Mouse (Mus musculus): ENCODE data around the gene Myom1. TPM values are rescaled to one million over a fixed set of nuclear protein-coding genes. Genes with fewer than 3 reads are reported as not detected.

The Myom1 gene
- polyA plus RNA-seq, 2 experiments, result 29.6 to 33.2 TPM

- no peaks in the 10 kb centered on the region for H3K9me3 ChIP-seq (ENCODE audit: control insufficient read depth, low read length)
- peak overlapping the region; percentile 43; the same call in 1 of the 2 replicates for H3K27ac ChIP-seq (replicated peaks; ENCODE audit: low read depth, low read length)
- H3K4me1 ChIP-seq (ENCODE audit: control insufficient read depth, insufficient read depth, low read length), result peaks cover 17% of the 10 kb centered on the region
- WGBS, result 45% methylated on average over 9 of the region's 9 CpGs
- no peaks in the 10 kb centered on the region for H3K27me3 ChIP-seq (ENCODE audit: control insufficient read depth, insufficient read depth, low read length)
- no peak overlapping the region for H3K4me3 ChIP-seq (replicated peaks; ENCODE audit: low read length)
- H3K9ac ChIP-seq (ENCODE audit: low read depth, low read length, severe bottlenecking), result no peak overlapping the region; the same call in 1 of the 2 replicates
- no peaks in the 10 kb centered on the region for H3K36me3 ChIP-seq (ENCODE audit: control insufficient read depth, insufficient read depth, low read length)
- H3K4me2 ChIP-seq (replicated peaks; ENCODE audit: low read depth, low read length, severe bottlenecking), result 0 out of 2 replicates have a peak overlapping the region, but pooled peaks have one; percentile 7
- DNase-seq (ENCODE audit: low spot score) (peak; percentile 61), ATAC-seq (ENCODE audit: low FRiP score, low read depth) (peak; percentile 81)
- TF ChIP-seq POLR2A (IDR thresholded peaks at IDR 0.05; ENCODE audit: borderline replicate concordance, extremely low read depth, insufficient read depth, insufficient read length), result no peak
These were observed 127.2 kb downstream of the Myom1 start for GRCm38 (mm10) chr17:71129489-71130261.

- Histone ChIP-seq H3K4me1 (ENCODE audit: control insufficient read depth, insufficient read depth, low read length) (peaks cover 16% of the 10 kb centered on the region), H3K27me3 (ENCODE audit: control insufficient read depth, insufficient read depth, low read length) (no peaks in the 10 kb centered on the region), H3K27ac (replicated peaks; ENCODE audit: low read depth, low read length) (no peak overlapping the region), H3K9me3 (ENCODE audit: control insufficient read depth, low read length) (no peaks in the 10 kb centered on the region), H3K9ac (ENCODE audit: low read depth, low read length, severe bottlenecking) (no peak overlapping the region), H3K4me3 (replicated peaks; ENCODE audit: low read length) (no peak overlapping the region), H3K4me2 (replicated peaks; ENCODE audit: low read depth, low read length, severe bottlenecking) (no peak overlapping the region), H3K36me3 (ENCODE audit: control insufficient read depth, insufficient read depth, low read length) (no peaks in the 10 kb centered on the region)
- TF ChIP-seq POLR2A (IDR thresholded peaks at IDR 0.05; ENCODE audit: borderline replicate concordance, extremely low read depth, insufficient read depth, insufficient read length), result no peak
- ATAC-seq (ENCODE audit: low FRiP score, low read depth) (no peak), DNase-seq (ENCODE audit: low spot score) (no peak)
These were observed 129.8 kb downstream of the Myom1 start for GRCm38 (mm10) chr17:71132221-71132620.

GRCm38 (mm10) chr17:71132856-71133439 lies 130.5 kb downstream of the Myom1 start:
- Histone ChIP-seq H3K4me1 (ENCODE audit: control insufficient read depth, insufficient read depth, low read length) (peaks cover 10% of the 10 kb centered on the region), H3K27me3 (ENCODE audit: control insufficient read depth, insufficient read depth, low read length) (no peaks in the 10 kb centered on the region), H3K9me3 (ENCODE audit: control insufficient read depth, low read length) (no peaks in the 10 kb centered on the region), H3K36me3 (ENCODE audit: control insufficient read depth, insufficient read depth, low read length) (no peaks in the 10 kb centered on the region), H3K4me3 (replicated peaks; ENCODE audit: low read length) (no peak overlapping the region), H3K9ac (ENCODE audit: low read depth, low read length, severe bottlenecking) (no peak overlapping the region), H3K27ac (replicated peaks; ENCODE audit: low read depth, low read length) (no peak overlapping the region), H3K4me2 (replicated peaks; ENCODE audit: low read depth, low read length, severe bottlenecking) (no peak overlapping the region)
- 86% methylated on average over 11 of the region's 11 CpGs for WGBS
- no peak for DNase-seq (ENCODE audit: low spot score)
- no peak for ATAC-seq (ENCODE audit: low FRiP score, low read depth)
- TF ChIP-seq POLR2A (IDR thresholded peaks at IDR 0.05; ENCODE audit: borderline replicate concordance, extremely low read depth, insufficient read depth, insufficient read length), result no peak

- 85% methylated on average over 3 of the region's 3 CpGs for WGBS
- no peak overlapping the region for H3K9ac ChIP-seq (ENCODE audit: low read depth, low read length, severe bottlenecking)
- no peaks in the 10 kb centered on the region for H3K27me3 ChIP-seq (ENCODE audit: control insufficient read depth, insufficient read depth, low read length)
- ATAC-seq (ENCODE audit: low FRiP score, low read depth), result no peak
- H3K27ac ChIP-seq (replicated peaks; ENCODE audit: low read depth, low read length), result no peak overlapping the region
- no peak for DNase-seq (ENCODE audit: low spot score)
- H3K4me3 ChIP-seq (replicated peaks; ENCODE audit: low read length), result no peak overlapping the region
- no peak overlapping the region for H3K4me2 ChIP-seq (replicated peaks; ENCODE audit: low read depth, low read length, severe bottlenecking)
- H3K4me1 ChIP-seq (ENCODE audit: control insufficient read depth, insufficient read depth, low read length), result peaks cover 10% of the 10 kb centered on the region
- no peak for TF ChIP-seq POLR2A (IDR thresholded peaks at IDR 0.05; ENCODE audit: borderline replicate concordance, extremely low read depth, insufficient read depth, insufficient read length)
- no peaks in the 10 kb centered on the region for H3K9me3 ChIP-seq (ENCODE audit: control insufficient read depth, low read length)
- H3K36me3 ChIP-seq (ENCODE audit: control insufficient read depth, insufficient read depth, low read length), result no peaks in the 10 kb centered on the region
These were observed 132.1 kb downstream of the Myom1 start for GRCm38 (mm10) chr17:71134441-71134955.

GRCm38 (mm10) chr17:71135108-71135507 lies 132.7 kb downstream of the Myom1 start:
- no peak for TF ChIP-seq POLR2A (IDR thresholded peaks at IDR 0.05; ENCODE audit: borderline replicate concordance, extremely low read depth, insufficient read depth, insufficient read length)
- DNase-seq (ENCODE audit: low spot score) (no peak), ATAC-seq (ENCODE audit: low FRiP score, low read depth) (no peak)
- Histone ChIP-seq H3K4me3 (replicated peaks; ENCODE audit: low read length) (no peak overlapping the region), H3K4me2 (replicated peaks; ENCODE audit: low read depth, low read length, severe bottlenecking) (no peak overlapping the region), H3K27me3 (ENCODE audit: control insufficient read depth, insufficient read depth, low read length) (no peaks in the 10 kb centered on the region), H3K9me3 (ENCODE audit: control insufficient read depth, low read length) (no peaks in the 10 kb centered on the region), H3K36me3 (ENCODE audit: control insufficient read depth, insufficient read depth, low read length) (no peaks in the 10 kb centered on the region), H3K9ac (ENCODE audit: low read depth, low read length, severe bottlenecking) (no peak overlapping the region), H3K27ac (replicated peaks; ENCODE audit: low read depth, low read length) (no peak overlapping the region), H3K4me1 (ENCODE audit: control insufficient read depth, insufficient read depth, low read length) (peaks cover 5% of the 10 kb centered on the region)
- 41% methylated on average over 5 of the region's 5 CpGs for WGBS

Data from limb, embryonic 14.5 days (tissue).